Mouse (Mus musculus) myocyte (in vitro differentiated cells): ENCODE results near the gene Nosip. TPM values are rescaled to one million over a fixed set of nuclear protein-coding genes. Genes with fewer than 3 reads are reported as not detected.
A peak's percentile ranks its signal among the peaks of the same experiment; 100 is the strongest.

Source experiments
- H3K27me3 ChIP-seq: one replicate; pipeline ENCODE4 v1.6.1; 2011; ENCODE audit not compliant: control insufficient read depth, insufficient read depth, insufficient read length
- H3K36me3 ChIP-seq: one replicate; pipeline ENCODE4 v1.6.1; 2011; ENCODE audit not compliant: control insufficient read depth, insufficient read depth
- H3K4me2 ChIP-seq: one replicate; pipeline ENCODE4 v1.6.1; 2011; ENCODE audit warnings: low read depth, control low read depth
- H3K4me3 ChIP-seq: one replicate; pipeline ENCODE4 v1.5.1; 2011; ENCODE audit warnings: mild to moderate bottlenecking, control low read depth, moderate library complexity
- H3K79me2 ChIP-seq: one replicate; pipeline ENCODE4 v1.6.1; 2011; ENCODE audit not compliant: control insufficient read depth, insufficient read depth
- H3ac ChIP-seq: one replicate; pipeline ENCODE4 v1.6.1; 2011; ENCODE audit not compliant: control insufficient read depth, insufficient read length
- CEBPB ChIP-seq: IDR thresholded peaks from 2 replicates; pipeline ENCODE4 v1.6.1; 2011; ENCODE audit warnings: mild to moderate bottlenecking, moderate library complexity; ENCODE audit not compliant: poor library complexity, insufficient read depth, severe bottlenecking
- E2F4 ChIP-seq: IDR thresholded peaks from one replicate; pipeline ENCODE4 v1.6.1; 2011; ENCODE audit warnings: mild to moderate bottlenecking, control low read depth, moderate library complexity; ENCODE audit not compliant: insufficient read depth
- MAX ChIP-seq: IDR thresholded peaks from one replicate; pipeline ENCODE4 v1.6.1; 2011; ENCODE audit warnings: low read depth, mild to moderate bottlenecking, control low read depth
- MYOD1 ChIP-seq, 3 experiments: IDR thresholded peaks; one replicate each; pipeline ENCODE4 v1.6.1; 2011; ENCODE audit warnings: control low read depth in 2 of 3, low read depth in 2 of 3, mild to moderate bottlenecking in 2 of 3, moderate library complexity in 1 of 3; ENCODE audit not compliant: insufficient read length in 2 of 3, control insufficient read depth in 1 of 3
- MYOG ChIP-seq, 3 experiments: IDR thresholded peaks; one replicate each; pipeline ENCODE4 v1.6.1; 2011; ENCODE audit warnings: control low read depth in 2 of 3, low read depth in 2 of 3, mild to moderate bottlenecking in 2 of 3; ENCODE audit not compliant: insufficient read length in 2 of 3, control insufficient read depth in 1 of 3, insufficient read depth in 1 of 3
- POLR2A ChIP-seq: IDR thresholded peaks from one replicate; pipeline ENCODE4 v1.6.1; 2011; ENCODE audit warnings: low read depth, mild to moderate bottlenecking, control low read depth, moderate library complexity; ENCODE audit not compliant: insufficient read length
- POLR2AphosphoS2 ChIP-seq: IDR thresholded peaks from one replicate; pipeline ENCODE4 v1.6.1; 2011; ENCODE audit warnings: low read depth, control low read depth; ENCODE audit not compliant: insufficient read length
- REST ChIP-seq: IDR thresholded peaks from one replicate; pipeline ENCODE4 v1.6.1; 2011; ENCODE audit warnings: mild to moderate bottlenecking, control low read depth, moderate library complexity; ENCODE audit not compliant: insufficient read depth, insufficient read length
- SRF ChIP-seq: IDR thresholded peaks from one replicate; pipeline ENCODE4 v1.6.1; 2011; ENCODE audit warnings: low read depth; ENCODE audit not compliant: control insufficient read depth, insufficient read length
- TCF12 ChIP-seq: IDR thresholded peaks from one replicate; pipeline ENCODE4 v1.6.1; 2011; ENCODE audit warnings: mild to moderate bottlenecking, control low read depth; ENCODE audit not compliant: poor library complexity, insufficient read depth, severe bottlenecking
- TCF3 ChIP-seq: IDR thresholded peaks from one replicate; pipeline ENCODE4 v1.6.1; 2011; ENCODE audit warnings: low read depth, control low read depth; ENCODE audit not compliant: insufficient read length
- USF1 ChIP-seq: IDR thresholded peaks from one replicate; pipeline ENCODE4 v1.6.1; 2011; ENCODE audit warnings: low read depth, mild to moderate bottlenecking, control low read depth, moderate library complexity
- polyA plus RNA-seq: library from polyadenylated mRNA; unstranded; fragments of >200 nt; fragmentation: generic; extraction: Trizol; gene quantifications from one replicate; pipeline ENCODE4 v1.2.1, GENCODE M21; 2012; ENCODE audit warnings: missing spikeins

Nosip gene
- polyA plus RNA-seq, 1 experiment = 66.1 TPM

DNA sequence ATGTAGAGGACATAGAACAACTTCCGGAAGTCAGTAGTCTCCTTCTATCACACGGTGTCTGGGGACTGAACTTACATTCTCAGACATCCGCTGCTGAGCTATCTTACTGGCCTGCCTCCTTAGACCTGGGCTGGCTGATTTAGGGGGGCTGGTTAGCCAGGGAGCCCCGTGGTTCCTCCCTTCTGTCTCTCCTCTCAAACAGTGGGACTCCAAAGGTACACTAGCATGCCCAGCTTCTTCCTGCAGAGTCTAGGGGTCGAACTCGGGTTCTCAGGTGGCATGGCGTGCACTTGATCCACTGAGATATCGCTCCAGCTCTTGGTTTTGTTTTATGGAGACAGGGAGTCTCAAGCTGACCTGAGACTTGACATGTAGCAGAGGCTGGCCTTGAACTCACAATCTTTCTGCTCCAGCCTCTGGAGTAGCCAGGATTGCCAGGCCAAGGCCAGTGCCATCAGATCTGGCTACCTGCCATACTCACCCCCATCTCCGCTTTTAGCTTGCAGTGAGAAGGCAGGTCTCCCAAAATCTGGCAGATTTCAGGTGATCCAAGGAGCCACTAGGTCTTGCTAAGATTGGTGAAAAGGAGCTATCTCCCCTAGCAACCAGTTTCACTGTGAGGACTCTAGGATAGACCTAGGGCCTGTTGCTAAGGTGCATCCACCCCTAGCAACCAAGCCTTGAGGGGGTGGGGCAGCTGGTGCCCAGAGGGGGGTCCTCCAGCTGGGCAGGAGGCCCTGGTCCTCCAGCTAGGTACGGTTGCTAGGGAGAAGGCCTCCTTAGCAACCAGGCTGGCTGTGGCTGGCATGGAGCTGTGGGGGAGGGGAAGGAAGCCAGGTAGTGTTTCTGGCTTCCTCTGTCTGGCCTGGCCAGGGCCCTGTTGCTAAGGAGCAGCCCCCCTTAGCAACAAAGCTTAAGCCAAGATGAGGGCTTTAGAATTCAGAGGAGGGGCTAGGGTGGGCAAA is 3.3 kb upstream of the Nosip start:
- H3K79me2 ChIP-seq = peaks cover 10% of the 10 kb centered on the region
- no peak overlapping the region for H3ac ChIP-seq
- TF ChIP-seq POLR2A (no peak), SRF (no peak), USF1 (no peak), TCF3 (no peak), POLR2AphosphoS2 (no peak), REST (no peak), E2F4 (no peak), MYOG (IDR thresholded peaks at IDR 0.05; ENCODE audit: control insufficient read depth in 1 of 3, insufficient read depth in 1 of 3, insufficient read length in 2 of 3, low read depth in 2 of 3) (no peak), CEBPB (no peak), TCF12 (no peak), MAX (no peak), MYOD1 (IDR thresholded peaks at IDR 0.05; ENCODE audit: control insufficient read depth in 1 of 3, insufficient read length in 2 of 3, low read depth in 2 of 3) (no peak)
- no peaks in the 10 kb centered on the region for H3K27me3 ChIP-seq
- no peak overlapping the region for H3K4me2 ChIP-seq
- H3K4me3 ChIP-seq = no peak overlapping the region
- no peaks in the 10 kb centered on the region for H3K36me3 ChIP-seq

DNA sequence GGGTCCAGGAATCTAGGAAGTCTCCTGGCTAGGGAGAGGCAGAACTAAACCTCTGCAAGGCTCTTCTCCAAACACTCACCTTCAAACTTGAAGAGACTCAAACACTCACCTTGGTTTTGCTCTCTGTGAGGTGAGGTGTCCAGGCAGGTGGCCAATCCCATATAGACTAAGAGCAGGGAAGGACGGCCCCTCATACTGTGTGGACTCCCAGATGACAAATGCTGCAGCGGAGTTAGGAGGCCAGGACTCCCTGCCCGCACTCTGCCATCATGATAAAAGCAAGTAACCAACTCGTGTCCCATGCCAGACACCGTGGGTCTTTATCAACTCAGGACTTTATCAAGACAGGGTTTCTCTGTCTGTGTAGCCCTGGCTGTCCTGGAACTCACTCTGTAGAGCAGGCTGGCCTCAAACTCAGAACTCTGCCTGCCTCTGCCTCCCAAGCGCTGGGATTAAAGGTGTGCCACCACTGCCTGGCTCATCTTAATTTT is 1.6 kb upstream of the Nosip start:
- Histone ChIP-seq H3K36me3 (peaks cover 4% of the 10 kb centered on the region), H3K4me3 (peak overlapping the region; percentile 65), H3ac (no peak overlapping the region), H3K79me2 (peaks cover 28% of the 10 kb centered on the region), H3K4me2 (no peak overlapping the region), H3K27me3 (no peaks in the 10 kb centered on the region)
- TF ChIP-seq TCF3 (no peak), MYOD1 (IDR thresholded peaks at IDR 0.05; ENCODE audit: control insufficient read depth in 1 of 3, insufficient read length in 2 of 3, low read depth in 2 of 3) (no peak), E2F4 (no peak), MAX (no peak), MYOG (IDR thresholded peaks at IDR 0.05; ENCODE audit: control insufficient read depth in 1 of 3, insufficient read depth in 1 of 3, insufficient read length in 2 of 3, low read depth in 2 of 3) (no peak), USF1 (no peak), POLR2A (no peak), REST (no peak), SRF (no peak), CEBPB (no peak), POLR2AphosphoS2 (no peak), TCF12 (no peak)

DNA sequence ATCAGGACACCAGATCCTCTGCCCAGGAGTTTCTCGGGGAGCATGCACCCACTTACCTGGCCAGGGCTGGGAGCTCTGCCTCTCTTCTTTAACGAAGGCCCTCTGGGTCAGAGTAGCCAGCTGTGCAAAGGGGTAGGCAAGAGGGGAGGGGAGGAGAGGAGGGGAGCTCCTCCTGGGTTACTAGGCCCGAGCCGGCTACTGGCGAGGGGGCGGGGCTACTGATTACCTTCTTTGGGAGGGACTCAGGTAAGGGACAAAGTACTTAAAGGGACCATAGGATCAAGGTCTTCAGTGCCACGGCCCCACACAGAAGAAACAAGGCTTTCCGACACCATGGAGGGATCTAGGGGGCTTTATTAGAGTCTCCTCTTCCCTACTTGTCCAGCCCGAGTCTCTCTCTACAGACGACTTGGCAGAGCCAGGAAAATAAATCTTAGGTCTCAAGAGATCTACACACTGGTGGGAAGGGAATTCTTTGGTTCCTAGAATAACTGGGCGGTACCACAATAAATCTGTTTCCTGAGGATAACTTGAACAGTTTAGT is 625 bp upstream of the Nosip start:
- peak overlapping the region; percentile 65 for H3K4me3 ChIP-seq
- peaks cover 4% of the 10 kb centered on the region for H3K36me3 ChIP-seq
- peak overlapping the region; percentile 80 for H3K4me2 ChIP-seq
- H3K27me3 ChIP-seq = no peaks in the 10 kb centered on the region
- TF ChIP-seq USF1 (no peak), SRF (no peak)
- no peak overlapping the region for H3ac ChIP-seq
- peaks cover 38% of the 10 kb centered on the region for H3K79me2 ChIP-seq

DNA sequence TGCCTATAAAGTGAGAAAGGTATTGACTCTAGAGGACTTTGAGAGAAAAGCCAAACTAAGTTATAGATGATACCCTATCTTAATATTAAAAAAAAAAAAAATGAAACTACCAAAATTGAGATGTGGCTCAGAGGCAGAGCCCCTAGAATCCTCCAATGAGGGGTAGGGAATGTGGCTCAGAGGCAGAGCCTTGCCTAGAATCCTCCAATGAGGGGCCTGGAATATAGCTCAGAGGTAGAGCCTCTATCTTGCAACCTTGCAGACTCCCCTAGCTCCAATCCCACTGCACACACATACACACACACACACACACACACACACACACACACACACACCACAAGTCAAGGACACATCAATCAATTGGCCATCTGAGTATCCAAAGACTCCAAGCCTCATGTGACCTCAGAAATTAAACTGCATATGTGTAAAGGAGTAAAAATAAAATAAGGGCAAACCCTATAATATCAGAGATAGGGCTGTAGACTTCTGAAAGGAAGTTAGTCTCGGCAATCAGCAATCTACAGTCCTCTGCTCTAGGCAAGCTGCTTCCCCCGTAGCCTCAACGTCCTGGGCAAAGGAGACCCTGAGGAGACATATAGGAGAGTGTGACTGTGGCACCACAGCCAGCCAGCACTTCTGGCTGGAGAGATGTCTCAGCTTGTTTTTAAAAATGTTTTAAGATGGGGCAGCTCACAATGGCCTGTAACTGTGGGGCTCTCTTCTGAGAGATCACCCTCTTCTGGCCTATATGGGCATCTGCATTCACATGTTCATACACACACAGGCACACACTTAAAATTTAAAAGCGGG is 5.2 kb downstream of the Nosip start:
- Histone ChIP-seq H3K4me2 (no peak overlapping the region), H3ac (no peak overlapping the region), H3K79me2 (peaks cover 90% of the 10 kb centered on the region), H3K27me3 (no peaks in the 10 kb centered on the region), H3K4me3 (no peak overlapping the region), H3K36me3 (peaks cover 4% of the 10 kb centered on the region)
- TF ChIP-seq TCF3 (no peak), TCF12 (no peak), MYOG (IDR thresholded peaks at IDR 0.05; ENCODE audit: control insufficient read depth in 1 of 3, insufficient read depth in 1 of 3, insufficient read length in 2 of 3, low read depth in 2 of 3) (no peak), POLR2A (no peak), MAX (no peak), MYOD1 (IDR thresholded peaks at IDR 0.05; ENCODE audit: control insufficient read depth in 1 of 3, insufficient read length in 2 of 3, low read depth in 2 of 3) (no peak), E2F4 (no peak), SRF (no peak), USF1 (no peak), REST (no peak), POLR2AphosphoS2 (no peak), CEBPB (no peak)
